Mouse (Mus musculus): Measurements from ENCODE around the gene Aco2. TPM values are rescaled to one million over a fixed set of nuclear protein-coding genes. Genes with fewer than 3 reads are reported as not detected.

The Aco2 gene
- total RNA-seq, 1 experiment from 2014 or later: 132 TPM

- ATAC-seq (replicated peaks; ENCODE audit: low read depth, poor library complexity, severe bottlenecking): no peak
These were observed 43.6 kb downstream of the Aco2 start for GRCm38 (mm10) chr15:81915663-81916062.

GRCm38 (mm10) chr15:81917201-81917600 is 45.1 kb downstream of the Aco2 start:
- ATAC-seq (replicated peaks; ENCODE audit: low read depth, poor library complexity, severe bottlenecking): no peak

GRCm38 (mm10) chr15:81917621-81918463 is 45.7 kb downstream of the Aco2 start:
- ATAC-seq (replicated peaks; ENCODE audit: low read depth, poor library complexity, severe bottlenecking): peak; percentile 54; the same call in 1 of the 2 replicates

- ATAC-seq (replicated peaks; ENCODE audit: low read depth, poor library complexity, severe bottlenecking): no peak
These were observed 47.0 kb downstream of the Aco2 start for GRCm38 (mm10) chr15:81919062-81919461.

- ATAC-seq (replicated peaks; ENCODE audit: low read depth, poor library complexity, severe bottlenecking): no peak
These were observed 48.6 kb downstream of the Aco2 start for GRCm38 (mm10) chr15:81920546-81921217.

- ATAC-seq (replicated peaks; ENCODE audit: low read depth, poor library complexity, severe bottlenecking): no peak
These were observed 49.1 kb downstream of the Aco2 start for GRCm38 (mm10) chr15:81921255-81921654.

- no peak for ATAC-seq (replicated peaks; ENCODE audit: low read depth, poor library complexity, severe bottlenecking)
These were observed 52.8 kb downstream of the Aco2 start for GRCm38 (mm10) chr15:81924933-81925332.

- ATAC-seq (replicated peaks; ENCODE audit: low read depth, poor library complexity, severe bottlenecking): peak; percentile 82
These were observed 53.8 kb downstream of the Aco2 start, which contains the start of gene Polr3h for GRCm38 (mm10) chr15:81925760-81926445. Gene Polr3h (minus strand): TSS chr15:81926240.

GRCm38 (mm10) chr15:81926446-81926822 is 54.3 kb downstream of the Aco2 start:
- no peak for ATAC-seq (replicated peaks; ENCODE audit: low read depth, poor library complexity, severe bottlenecking)

GRCm38 (mm10) chr15:81927741-81928140 is 55.6 kb downstream of the Aco2 start:
- ATAC-seq (replicated peaks; ENCODE audit: low read depth, poor library complexity, severe bottlenecking): 0 out of 2 replicates have a peak, but pooled peaks have one; percentile 10

- ATAC-seq (replicated peaks; ENCODE audit: low read depth, poor library complexity, severe bottlenecking): peak; percentile 17
These were observed 56.2 kb downstream of the Aco2 start for GRCm38 (mm10) chr15:81928277-81928676.

GRCm38 (mm10) chr15:81932951-81933470 is 60.9 kb downstream of the Aco2 start:
- peak; percentile 54 for ATAC-seq (replicated peaks; ENCODE audit: low read depth, poor library complexity, severe bottlenecking)

- ATAC-seq (replicated peaks; ENCODE audit: low read depth, poor library complexity, severe bottlenecking): peak; percentile 34; the same call in 1 of the 2 replicates
These were observed 61.9 kb downstream of the Aco2 start for GRCm38 (mm10) chr15:81933986-81934385.

- no peak for ATAC-seq (replicated peaks; ENCODE audit: low read depth, poor library complexity, severe bottlenecking)
These were observed 63.9 kb downstream of the Aco2 start for GRCm38 (mm10) chr15:81935869-81936637.

GRCm38 (mm10) chr15:81936679-81937078 is 64.6 kb downstream of the Aco2 start, which contains the start of gene Csdc2:
Gene Csdc2 (plus strand): TSS chr15:81936759.
- ATAC-seq (replicated peaks; ENCODE audit: low read depth, poor library complexity, severe bottlenecking): no peak

- ATAC-seq (replicated peaks; ENCODE audit: low read depth, poor library complexity, severe bottlenecking): 0 out of 2 replicates have a peak, but pooled peaks have one; percentile 3
These were observed 65.2 kb downstream of the Aco2 start for GRCm38 (mm10) chr15:81937098-81937972.

- ATAC-seq (replicated peaks; ENCODE audit: low read depth, poor library complexity, severe bottlenecking): 0 out of 2 replicates have a peak, but pooled peaks have one; percentile 58
These were observed 66.1 kb downstream of the Aco2 start for GRCm38 (mm10) chr15:81938246-81938645.

- no peak for ATAC-seq (replicated peaks; ENCODE audit: low read depth, poor library complexity, severe bottlenecking)
These were observed 67.1 kb downstream of the Aco2 start for GRCm38 (mm10) chr15:81939157-81939715.

Measured in common myeloid progenitor, adult 5-6 weeks (primary cell).